In the genomic region with DNA sequence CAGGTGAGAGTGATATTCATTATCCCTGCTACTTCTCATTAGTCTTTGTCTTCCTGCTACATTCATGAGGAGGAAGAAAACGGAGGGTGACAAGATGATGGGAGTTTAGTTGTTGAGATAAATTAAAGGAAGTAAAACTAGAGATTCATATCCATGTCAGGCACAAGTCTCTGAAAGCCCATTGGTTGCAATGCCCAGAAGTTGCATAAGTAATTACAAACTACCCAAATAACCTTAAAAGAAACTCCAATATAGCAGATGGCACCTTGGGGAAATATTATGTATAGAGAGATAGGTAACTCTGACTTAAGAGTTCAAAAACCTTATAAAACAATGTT, we compare ENCODE assay signal across 19 mouse cellular contexts.
"Had no signal": no experiment of that assay in that cellular context is flagged by ENCODE, and none has a peak within 500 bp of the region (broad histone marks: within the 10 kb centered on the region; RNA-seq: fewer than 3 reads in every experiment).

No protein-coding gene starts in this region.

- H3K4me3 ChIP-seq: limb, embryonic 10.5 days; limb, embryonic 13.5 days; liver, embryonic 12.5 days; liver, embryonic 15.5 days; lung, embryonic 15.5 days; midbrain, embryonic 10.5 days; midbrain, embryonic 13.5 days; stomach, embryonic 15.5 days had no signal

- DNase-seq: kidney, adult 18-20 months; kidney, adult 9 months; kidney, postnatal 14 days; liver; lung, adult 18-20 months; lung, postnatal 36 days; spleen, adult 18-20 months; thymus, adult 18-20 months; thymus, postnatal 4 days had no signal

- H3K27ac ChIP-seq: limb, embryonic 10.5 days; limb, embryonic 13.5 days; liver, embryonic 12.5 days; liver, embryonic 15.5 days; lung, embryonic 15.5 days; midbrain, embryonic 10.5 days; midbrain, embryonic 13.5 days; stomach, embryonic 15.5 days had no signal

- ATAC-seq: intestine, embryonic 16.5 days; liver, embryonic 12.5 days; midbrain, embryonic 16.5 days had no signal
